Mouse (Mus musculus): ENCODE data around the gene Mkln1.

Mkln1 gene

DNA sequence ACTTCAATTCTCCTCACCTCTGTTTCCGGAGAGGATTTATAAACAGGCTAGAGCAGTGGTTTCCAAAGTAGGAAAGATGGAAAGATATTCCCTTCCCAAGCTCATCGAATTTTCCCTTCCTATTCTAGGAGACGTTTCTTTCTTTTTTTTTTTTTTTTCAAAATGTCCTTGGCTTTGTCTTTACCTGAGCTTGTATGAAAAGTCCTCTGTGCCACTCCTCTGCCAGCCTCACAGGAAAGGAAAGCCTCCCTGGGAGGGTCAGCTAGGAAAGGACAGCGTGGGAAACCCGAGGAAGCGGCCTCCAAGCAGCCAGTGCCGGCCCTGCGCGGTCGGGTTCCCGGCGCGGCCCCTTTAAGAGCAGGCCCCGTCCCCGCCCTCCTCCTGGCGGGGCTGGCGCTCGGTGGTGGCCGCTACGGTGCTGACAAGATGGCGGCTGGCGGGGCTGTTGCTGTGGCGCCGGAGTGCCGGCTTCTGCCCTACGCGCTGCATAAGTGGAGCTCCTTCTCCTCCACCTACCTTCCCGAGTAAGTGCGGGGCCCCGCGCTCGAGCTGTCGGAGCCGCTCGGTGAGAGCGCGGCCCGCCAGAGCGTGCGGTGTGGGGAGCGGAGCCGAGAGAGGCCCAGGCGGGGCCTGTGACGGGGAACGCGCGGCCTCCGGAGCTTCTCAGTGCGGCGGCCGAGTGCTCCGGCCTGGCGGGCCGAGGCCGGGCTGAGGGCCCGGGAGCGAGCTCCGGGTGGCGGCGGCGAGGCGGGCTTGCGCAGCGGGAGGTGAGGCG lies at the start of gene Mkln1:
Gene Mkln1, plus strand, starts transcription at position 305 of the 775 bp plus-strand sequence.
- peak; percentile 83 to 84 for DNase-seq (ENCODE audit: low spot score in 2 of 2)

DNA sequence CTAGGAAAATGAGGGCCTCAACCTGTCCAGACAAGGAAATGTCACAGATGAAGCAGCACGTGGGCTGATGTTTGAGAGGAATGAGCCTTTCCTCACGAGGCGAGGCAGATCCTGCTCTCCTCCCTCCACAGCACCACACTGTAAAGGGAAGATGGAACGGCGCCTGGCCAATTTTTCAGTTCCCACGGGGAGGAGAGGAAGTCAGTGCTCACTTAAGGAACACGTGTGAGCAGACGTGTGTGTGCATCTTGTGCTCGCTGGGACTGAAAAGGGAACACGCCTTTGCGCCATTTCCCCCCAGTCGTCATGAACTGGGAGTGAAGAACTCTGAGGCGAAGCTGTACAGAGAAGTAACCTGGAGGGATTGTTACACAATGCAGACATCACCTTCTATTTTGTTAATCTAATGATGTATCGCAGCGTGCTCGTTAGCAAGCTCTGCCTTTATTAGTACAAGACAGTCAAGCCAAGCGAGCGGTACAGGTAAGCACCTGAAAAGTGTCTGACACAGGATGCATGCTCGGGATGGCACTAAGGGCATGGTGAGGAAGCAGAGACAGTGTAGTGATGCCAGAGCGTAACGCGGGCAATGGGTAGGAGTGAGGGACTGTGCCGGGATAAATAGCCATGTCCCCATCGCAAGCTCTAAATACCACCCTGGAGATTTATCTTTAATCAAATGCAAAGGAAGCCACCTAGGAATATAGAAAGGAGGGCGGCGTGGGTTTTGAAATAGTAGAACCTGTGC lies 41.9 kb upstream of the Mkln1 start:
- peak in 1 of 2 experiments; percentile 48 for DNase-seq (ENCODE audit: low spot score in 2 of 2)

DNA sequence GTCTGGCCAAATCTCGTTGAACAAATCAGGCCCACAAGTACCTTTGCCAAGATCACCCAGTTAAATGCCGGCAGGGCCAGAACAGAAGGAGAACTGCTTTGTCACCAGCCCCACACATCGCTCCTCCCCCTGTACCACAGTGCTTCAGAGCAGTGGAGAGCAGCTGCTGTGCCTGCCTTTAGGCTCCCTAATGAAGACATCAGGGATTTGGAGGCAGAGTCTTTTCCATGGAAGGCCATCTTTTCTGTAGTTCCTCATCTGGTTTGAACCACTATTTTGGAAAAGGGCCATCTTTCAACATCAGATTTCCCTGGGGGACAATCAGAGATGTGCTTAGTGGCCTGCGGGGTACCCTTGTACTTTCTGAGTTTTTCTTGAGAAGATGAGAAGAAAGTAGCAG lies 41.2 kb upstream of the Mkln1 start:
- peak; percentile 41 to 58 for DNase-seq (ENCODE audit: low spot score in 2 of 2)

DNA sequence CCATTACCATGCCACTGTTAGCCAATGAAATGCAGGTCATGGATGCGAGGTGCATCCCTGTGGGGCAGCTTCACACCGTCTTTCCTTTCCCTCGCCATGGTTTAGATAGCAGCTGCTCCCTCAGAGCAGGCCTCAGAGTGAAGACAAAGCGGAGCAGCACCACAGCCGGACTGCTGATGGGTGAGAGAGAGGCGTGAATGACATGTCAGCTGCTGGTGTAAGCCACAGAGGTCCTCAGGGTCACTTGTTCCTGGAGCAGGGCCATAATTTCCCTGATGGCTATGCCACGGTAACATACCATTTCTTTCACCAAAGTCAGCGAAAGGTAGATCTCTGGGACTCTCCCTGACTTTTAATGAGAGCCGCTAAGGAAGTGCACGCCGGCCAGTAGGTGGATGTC lies 35.9 kb upstream of the Mkln1 start:
- DNase-seq (ENCODE audit: low spot score in 2 of 2): no peak

DNA sequence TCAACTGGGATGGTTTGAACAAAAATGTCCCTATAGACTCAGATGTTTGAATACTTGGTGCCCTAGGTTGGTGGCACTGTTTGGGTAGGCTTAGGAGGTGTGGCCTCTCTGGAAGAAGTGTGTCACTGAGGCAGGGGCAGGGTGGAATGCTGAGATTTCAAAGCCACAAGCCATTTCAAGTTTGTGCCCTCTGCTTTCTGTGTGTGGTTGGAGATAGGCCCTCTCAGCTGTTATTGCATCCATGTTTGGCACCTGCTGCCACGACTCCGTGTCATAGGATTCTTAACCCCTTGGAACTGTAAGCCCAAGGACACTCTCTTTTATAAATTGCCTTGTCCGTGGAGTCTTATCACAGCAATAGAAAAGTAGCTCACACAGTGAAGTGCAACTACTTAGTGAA lies 34.1 kb upstream of the Mkln1 start:
- no peak for DNase-seq (ENCODE audit: low spot score in 2 of 2)

DNA sequence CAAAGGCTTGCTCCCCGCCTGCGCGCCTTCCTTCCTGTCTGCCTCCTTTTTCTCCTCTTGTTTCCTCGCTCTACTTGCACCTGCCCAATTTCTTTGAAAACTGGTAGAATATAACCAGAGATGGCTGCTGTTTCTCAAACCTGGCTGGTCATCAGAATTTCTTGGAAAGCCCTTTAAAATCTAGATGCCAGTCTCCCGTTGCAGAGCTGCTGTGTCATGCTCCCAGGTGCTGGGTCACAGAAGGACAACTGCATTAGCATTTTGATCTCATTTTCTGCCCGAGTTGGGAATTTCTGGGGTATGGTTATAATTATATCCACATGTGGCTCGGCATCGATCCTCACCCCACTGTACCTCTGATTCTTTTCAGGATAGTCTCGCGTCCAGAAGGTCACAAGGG lies 30.6 kb upstream of the Mkln1 start:
- DNase-seq (ENCODE audit: low spot score in 2 of 2): no peak

DNA sequence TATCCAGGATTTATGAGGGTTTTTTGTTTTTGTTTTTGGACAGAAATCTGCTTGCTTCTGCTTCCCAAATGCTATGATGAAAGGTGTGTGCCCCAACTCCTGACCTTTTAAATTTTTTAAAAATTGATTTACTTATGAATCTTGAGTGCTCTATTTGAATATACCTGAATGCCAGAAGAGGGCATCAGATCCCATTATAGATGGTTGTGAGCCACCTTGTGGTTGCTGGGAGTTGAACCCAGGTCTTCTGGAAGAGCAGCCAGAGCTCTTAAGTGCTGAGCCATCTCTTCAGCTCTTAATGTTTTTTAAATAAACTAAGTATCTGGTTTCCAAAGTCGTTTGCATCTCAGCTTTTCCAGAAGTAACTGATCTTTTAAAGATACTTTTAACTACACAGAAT lies 30.0 kb upstream of the Mkln1 start:
- no peak for DNase-seq (ENCODE audit: low spot score in 2 of 2)

DNA sequence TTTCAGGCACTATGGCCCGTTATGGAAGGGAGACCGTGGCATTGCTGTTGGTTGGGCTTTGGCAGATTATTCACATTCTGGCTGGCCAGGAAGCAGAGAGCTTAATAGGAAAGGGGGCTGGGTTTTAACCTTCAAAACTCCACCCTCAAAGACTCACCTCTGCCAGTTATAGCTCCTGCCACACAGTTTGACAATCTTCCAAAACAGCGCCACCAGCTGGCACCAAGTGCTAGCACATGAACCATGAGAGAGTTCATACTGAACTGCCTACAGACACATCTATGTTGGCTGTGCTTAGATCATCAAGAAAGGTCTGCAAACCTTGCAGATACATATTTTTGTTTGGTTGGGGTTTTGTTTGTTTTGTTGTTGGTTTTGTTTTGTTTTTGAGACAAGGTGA lies 28.7 kb upstream of the Mkln1 start:
- no peak for DNase-seq (ENCODE audit: low spot score in 2 of 2)

DNA sequence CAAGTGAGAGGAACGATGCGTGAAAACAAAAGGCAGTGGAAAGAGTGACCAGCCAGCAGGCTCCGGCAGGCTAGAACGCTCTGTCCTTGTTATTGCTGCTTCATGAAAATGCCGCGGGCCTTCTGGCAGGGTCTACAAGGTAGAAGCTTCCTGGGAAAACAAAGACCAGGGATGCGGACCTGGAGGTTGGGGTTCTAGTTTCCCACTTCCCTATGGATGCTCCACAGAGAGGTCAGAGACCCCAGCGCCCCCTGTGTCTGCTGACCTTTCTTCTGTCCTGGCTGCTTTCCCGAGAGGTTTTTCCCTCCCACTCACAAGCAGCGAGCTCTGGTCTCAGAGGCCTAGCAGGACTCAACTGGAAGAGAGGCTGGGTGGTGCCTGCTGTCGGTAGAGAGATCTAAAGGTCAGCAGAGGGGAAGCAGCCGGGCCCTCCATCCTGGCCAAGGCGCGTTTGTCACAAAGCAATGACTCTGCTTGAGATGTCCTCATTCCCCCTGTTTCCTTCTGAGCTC lies 27.9 kb upstream of the Mkln1 start:
- no peak for DNase-seq (ENCODE audit: low spot score in 2 of 2)

DNA sequence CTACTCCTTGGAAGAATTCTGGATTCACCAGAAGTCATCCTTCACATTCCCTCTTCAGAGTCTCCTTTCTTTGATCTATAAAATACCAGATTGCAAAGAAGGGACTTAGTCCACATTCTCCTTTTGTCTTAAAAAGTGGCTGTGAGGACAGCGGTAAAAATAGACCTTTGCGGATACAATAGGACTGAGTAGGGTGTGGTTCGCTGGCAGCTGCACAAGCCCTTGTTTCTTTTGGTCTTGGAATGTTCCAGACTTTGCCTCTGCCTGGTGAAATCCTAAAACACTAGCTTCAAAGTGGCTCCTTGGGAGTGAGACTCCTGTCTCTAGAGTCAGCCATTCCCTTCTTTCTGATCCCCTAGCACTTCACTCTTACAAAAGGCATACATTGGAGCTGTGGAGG lies 27.4 kb upstream of the Mkln1 start:
- DNase-seq (ENCODE audit: low spot score in 2 of 2): no peak

DNA sequence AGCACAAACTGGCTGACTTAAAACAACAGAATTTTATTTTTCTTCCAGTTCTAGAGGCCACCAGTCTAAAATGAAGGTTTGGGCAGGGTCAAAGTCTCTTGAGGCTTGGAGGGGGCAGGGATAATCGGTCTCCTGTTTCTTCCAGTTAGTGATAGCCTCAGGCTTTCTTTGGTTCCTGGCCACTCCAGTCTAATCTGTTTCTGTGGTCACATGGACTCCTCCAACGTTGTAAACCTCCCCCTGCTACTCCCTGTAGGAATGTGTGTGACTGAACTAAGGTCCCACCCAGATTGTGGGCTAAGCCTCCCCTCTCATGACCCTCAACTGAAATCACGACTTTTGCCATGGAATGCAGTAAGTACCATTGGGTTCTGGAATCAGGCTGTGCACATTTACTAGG lies 25.9 kb upstream of the Mkln1 start:
- no peak for DNase-seq (ENCODE audit: low spot score in 2 of 2)

DNA sequence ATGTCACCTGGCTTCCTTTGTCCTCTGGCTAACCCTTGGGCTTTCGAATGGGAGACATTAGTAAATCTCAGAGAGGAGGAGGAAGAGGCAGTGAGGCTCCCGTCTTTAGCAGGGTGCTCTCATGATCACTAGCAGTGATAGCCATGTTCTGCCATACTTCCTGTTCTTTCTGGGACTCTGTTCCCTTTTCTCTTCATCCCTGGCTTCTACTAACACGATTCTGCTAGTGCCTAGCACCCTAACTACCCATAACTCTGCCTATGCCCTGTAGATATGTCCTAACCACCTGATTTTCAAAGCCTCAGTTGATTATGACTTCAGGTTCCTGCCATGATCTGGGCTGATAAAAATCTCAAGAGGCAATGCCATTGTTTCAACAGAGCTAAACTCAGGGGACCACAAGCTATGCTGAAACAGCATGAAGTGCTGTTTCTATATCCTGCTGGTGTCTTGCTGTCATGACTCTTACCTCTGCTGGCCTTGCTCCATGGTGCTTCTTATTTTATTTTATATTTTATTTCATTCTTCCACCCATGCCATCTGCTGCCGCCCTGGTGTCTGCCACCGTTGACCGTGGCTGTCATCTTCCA lies 25.4 kb upstream of the Mkln1 start:
- no peak for DNase-seq (ENCODE audit: low spot score in 2 of 2)

DNA sequence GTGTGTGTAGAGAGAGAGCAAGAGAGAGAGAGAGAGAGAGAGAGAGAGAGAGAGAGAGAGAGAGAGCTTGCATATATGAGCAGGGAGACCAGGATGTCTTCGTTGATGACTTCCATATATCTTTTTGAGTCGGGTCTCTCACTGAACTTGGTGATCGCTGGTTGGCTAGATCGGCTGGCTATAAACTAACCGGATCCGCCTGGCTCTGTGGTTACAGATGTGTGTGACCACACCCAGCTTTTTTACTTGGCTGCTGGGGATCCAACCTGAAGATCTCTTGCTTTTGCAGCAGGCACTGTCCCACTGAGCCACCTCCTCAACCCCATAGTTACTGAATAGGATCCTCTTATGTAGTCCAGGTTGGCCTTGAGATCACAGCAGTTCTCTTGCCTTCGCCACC lies 15.5 kb upstream of the Mkln1 start:
- DNase-seq (ENCODE audit: low spot score in 2 of 2): no peak

DNA sequence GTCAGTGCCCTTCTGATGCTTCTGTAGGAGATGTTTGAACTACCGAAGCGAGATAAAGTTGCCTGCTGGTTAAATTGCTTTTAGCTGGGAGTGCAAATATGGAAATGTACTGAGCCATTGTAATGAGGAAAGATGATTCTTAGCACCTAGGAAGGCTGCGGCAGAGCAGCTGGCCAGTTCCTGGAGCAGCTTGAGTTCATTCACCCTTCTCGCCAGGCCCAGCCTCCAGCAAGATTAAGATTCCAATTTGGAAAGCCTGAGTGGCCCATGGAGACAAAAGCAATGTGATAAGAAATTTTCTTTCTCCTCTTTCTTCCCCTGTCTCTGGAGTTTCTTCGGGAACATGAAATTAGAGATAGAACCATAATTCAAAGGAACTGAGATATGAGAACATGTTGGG lies 13.7 kb upstream of the Mkln1 start:
- DNase-seq (ENCODE audit: low spot score in 2 of 2): no peak

DNA sequence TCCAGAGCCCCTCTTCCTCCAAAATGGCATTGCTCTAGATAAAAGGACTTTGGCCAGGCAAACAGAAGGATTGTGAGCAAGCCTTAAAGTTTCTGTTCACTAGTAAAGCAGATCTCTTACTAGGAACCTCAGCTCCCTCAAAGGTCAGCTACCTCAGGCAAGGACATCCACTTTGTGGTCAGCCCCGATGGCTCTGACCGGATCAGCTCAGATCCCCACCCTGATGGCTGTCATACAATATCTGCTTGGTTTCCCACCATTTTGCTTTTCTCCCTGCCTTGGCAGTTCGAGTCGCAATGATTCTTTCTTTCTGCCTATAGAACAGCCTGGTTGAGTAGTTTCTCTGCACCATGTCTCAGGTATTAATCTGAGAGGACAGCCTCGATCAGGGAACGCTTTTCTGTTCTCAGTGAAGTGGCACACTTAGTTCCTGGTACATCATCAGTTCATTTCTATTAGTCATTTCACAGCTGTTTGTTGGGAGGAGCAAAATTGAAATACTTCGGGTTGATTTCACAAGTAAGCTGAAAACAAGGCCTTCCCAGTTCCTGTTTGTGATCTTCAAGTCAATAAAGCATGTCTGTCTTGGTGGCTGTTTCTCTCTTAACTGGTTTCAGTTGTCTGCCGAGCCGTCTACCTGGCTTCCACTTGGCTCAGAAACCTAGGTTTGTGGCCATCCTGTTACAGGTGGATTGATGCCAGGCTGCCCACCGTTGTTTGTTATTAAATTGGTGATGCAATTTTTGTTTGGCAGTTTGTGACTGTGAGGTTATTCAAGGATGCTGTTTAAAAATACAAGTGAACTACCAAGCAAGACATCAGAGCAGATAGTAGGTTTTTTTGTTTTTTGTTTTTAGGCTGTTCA lies 13.0 kb upstream of the Mkln1 start:
- DNase-seq (ENCODE audit: low spot score in 2 of 2): no peak

DNA sequence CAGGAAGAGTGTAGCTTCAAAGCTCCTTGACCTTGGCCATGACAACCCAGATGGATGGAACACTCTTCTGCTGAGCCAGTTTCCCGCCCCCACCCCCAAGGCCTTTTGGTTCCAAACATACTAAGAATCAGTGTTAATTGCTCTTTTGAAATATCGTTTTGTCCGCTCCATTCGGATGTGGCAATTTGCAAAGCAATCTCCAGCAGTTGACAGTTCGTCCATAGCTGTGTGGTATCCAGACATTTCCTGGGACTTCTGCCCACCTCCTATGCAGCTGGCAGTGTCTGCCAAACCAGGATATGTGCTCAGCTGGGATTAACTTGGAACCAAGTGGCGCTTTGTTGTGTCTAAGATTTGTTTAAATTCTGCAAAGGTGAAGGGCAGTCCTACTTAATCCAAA lies 8.8 kb upstream of the Mkln1 start:
- no peak for DNase-seq (ENCODE audit: low spot score in 2 of 2)

DNA sequence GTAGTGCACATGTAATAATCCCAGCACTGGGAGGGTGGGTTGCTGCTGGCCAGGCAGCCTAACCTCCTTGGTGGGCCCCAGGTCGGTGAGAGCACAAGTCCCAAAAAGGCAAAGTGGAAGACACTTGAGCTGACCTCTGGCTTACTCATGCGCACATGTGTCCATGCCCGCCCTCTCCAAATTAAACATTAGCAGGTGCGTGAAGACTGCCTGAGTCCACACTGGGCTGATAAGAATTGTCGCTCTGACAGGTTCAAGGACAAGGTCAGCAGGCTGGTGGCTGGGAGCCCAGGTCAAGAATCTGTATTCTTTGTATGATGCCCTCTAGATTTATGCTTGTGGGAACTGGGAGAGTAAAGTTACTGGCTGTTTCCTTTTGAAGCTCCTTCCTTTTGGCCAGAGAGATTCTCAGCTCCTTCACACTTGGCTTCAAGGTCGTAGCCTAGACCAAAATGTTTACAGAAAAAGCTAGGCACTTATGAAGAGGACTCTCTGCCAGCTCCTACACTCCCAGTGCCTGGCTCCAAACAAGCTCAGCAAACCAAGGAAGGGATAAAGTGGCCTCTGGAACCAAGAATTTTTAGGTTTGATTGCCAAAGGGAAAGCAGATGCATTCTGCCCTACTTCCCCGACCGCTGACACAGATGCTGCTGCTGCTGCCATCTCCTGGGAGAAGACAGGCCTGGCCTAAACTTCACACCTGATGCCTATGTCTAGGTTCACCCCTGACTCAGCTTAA lies 8.1 kb upstream of the Mkln1 start:
- no peak for DNase-seq (ENCODE audit: low spot score in 2 of 2)

DNA sequence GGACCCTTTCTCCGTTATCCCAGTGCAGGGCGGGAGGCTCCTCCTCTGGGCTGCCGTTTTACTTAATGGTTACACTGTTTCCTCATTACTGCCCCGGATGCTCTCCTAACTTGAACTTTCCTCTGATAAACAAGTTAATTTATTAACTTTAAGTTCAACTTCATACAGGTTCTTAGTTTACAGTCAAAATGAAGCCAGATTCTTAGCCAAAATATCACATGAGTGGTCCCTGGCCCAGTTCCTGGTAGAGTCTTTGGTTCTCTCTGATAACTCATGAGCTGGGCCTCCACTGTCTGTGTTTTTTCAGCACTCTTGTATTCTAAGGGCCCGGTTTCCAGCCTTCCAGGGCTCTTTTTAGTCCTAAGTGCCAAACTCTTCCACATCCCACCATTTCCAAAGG lies 5.7 kb upstream of the Mkln1 start:
- DNase-seq (ENCODE audit: low spot score in 2 of 2): no peak

DNA sequence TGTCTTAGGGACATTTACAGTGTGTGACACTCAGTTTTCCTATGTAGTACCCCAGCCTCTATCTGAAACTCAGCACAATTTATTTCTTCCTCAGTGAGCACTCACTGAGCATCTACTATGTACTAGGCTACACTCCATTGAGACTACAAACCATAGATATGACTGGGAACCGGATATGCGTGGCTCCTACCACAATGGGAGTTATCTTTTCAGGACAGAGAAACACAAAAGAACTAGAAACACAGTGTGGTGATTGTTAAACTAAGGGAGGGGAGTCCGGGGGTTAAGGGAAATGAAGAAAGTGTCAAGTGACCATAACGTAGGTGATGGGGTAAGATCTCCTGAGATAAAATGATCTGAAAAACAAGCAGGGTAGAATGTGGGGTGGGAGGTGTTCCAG lies 2.4 kb upstream of the Mkln1 start:
- DNase-seq (ENCODE audit: low spot score in 2 of 2): no peak

DNA sequence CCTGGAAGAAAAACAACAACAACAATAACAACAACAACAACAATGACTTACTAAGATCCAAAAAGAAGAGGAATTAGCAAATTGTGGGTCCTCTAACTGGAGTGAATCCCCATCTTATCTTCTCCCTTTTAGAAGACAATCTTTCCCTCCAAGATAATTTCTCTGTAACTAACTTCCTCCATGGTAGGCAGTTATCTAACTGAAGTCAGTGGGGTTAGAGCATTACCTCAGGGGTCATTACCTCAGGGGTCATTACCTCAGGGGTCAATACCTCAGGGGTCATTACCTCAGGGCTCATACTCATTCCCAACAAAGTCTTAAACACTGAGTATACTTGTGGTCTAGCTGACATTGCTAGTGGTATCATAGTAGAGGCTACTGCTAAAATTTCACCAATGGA lies 1.2 kb upstream of the Mkln1 start:
- DNase-seq (ENCODE audit: low spot score in 2 of 2): no peak

DNA sequence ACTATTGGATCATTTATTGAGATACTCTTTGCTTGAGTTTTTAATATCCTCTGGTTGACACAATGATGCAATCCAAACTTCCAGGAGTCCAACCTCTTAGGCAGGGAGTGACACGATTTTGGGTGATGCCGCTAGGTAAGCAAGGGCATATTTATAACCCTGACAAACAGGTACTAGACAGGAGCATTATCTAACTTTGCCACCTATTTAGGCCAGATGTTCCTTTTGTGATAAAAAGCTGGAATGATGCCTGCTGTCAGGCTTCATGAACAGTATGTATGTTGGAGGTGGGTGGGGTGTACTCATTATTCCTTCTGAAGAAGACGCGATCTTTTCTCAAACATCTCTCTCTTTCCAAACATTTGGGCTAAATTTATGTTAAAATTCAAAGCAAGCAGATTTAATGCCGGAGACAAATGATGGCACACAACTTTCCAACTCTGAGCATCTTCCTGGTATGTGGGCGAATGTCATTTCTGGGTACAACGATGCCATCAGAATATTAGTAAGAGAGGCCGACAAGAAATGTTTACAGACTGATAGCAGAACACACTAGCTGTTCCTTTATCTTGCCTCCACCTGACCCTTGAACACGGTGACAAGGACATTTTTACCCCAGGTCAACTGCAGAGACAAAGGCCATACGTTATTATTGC lies 632 bp upstream of the Mkln1 start:
- DNase-seq (ENCODE audit: low spot score in 2 of 2): no peak

Measured in right cerebral cortex, postnatal 36 days (tissue).